Mouse (Mus musculus) megakaryocyte-erythroid progenitor cell, adult 5-6 weeks (primary cell): ENCODE results near the gene Tlr4. TPM values are rescaled to one million over a fixed set of nuclear protein-coding genes. Genes with fewer than 3 reads are reported as not detected.

ENCODE experiments used
- ATAC-seq: replicated peaks from 2 replicates; pipeline ENCODE4 v1.8.0; 2016; ENCODE audit warnings: mild to moderate bottlenecking, inconsistent platforms; ENCODE audit not compliant: severe bottlenecking, poor library complexity, low FRiP score, low TSS enrichment
- total RNA-seq, 2 experiments: library from RNA; stranded (forward) in 1 of 2; stranded (reverse) in 1 of 2; fragments of 200-1000, 215-1000 nt in 1 of 2; fragments of >200 nt in 1 of 2; fragmentation: Nextera tagmentation in 1 of 2; gene quantifications; 2 replicates each; pipeline ENCODE4 v1.2.3; 2014 to 2017

Gene Tlr4
- total RNA-seq (2014; fragmentation: Nextera tagmentation) = not detected in 2 replicates
- total RNA-seq (2017) = 1.4 and 5.7 TPM in 2 replicates

- peak; percentile 55 for ATAC-seq
Observed at GRCm38 (mm10) chr4:66827463-66828162, at the start of gene Tlr4. TSS of gene Tlr4 (plus strand) at chr4:66827584.

GRCm38 (mm10) chr4:66794283-66794682, 33.1 kb upstream of the Tlr4 start:
- no peak for ATAC-seq

GRCm38 (mm10) chr4:66796683-66797082, 30.7 kb upstream of the Tlr4 start:
- ATAC-seq = no peak

- no peak for ATAC-seq
Observed at GRCm38 (mm10) chr4:66804552-66805301, 22.7 kb upstream of the Tlr4 start.

DNA sequence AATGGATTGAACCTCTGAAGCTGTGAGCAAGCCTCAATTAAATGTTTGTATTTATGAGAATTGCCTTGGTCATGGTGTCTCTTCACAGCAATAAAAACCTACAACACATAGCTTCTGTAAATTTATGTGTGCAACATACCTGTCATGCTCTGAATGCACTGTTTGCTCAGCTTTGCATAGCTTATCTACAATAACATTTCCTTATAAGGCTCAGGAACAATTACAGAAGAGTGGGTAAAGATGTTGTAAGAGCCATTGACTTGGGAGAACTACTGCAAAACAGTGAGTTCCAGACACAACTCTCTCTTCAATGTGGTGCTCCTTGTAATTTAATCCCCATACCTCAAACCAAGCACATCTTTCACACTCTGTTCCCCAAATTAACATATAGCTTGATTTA, 21.6 kb upstream of the Tlr4 start:
- no peak for ATAC-seq

GRCm38 (mm10) chr4:66816364-66817026, 10.9 kb upstream of the Tlr4 start:
- ATAC-seq = no peak

DNA sequence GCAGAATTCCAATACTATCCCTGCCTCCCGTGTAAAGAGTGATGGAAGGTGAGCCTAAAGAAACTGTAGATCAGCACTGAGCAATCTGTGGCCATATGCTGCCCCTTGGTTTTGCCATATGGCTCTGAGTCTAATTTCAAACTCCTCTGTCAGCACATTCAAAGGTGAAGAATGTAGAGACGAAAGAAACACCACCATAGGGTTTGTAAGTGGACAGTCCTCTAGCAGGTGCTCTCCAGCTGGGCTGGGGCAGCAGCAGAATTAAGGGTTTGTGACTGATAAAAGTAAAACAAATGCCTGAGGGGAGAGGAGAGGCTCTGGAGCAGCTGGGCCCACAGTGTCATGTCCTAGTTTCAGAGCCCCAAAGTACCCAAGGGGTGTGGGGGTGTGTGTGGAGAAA, 6.2 kb upstream of the Tlr4 start:
- ATAC-seq = no peak

- ATAC-seq = no peak
Observed at GRCm38 (mm10) chr4:66821764-66822163, 5.6 kb upstream of the Tlr4 start.

- ATAC-seq = no peak
Observed at GRCm38 (mm10) chr4:66828163-66828668, 832 bp downstream of the Tlr4 start.

DNA sequence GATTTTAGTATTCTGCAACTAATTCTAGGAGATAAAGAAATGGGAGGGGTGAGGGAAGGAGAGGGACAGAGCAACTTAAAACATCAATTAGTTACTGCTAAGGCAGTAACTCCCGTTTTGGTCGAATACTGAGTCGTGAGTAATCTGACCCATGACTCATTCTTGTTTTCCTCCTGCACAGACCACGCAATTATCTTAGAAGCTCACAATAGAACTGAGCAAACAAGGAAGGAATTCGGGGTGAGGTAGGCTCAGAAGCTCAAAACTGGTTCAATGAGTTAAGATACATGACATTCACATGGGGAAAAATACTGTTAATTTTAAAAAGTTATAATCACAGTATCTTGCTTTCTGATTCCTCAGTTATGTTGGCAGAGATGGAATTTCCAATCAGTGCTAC, 1.3 kb downstream of the Tlr4 start:
- ATAC-seq = no peak

DNA sequence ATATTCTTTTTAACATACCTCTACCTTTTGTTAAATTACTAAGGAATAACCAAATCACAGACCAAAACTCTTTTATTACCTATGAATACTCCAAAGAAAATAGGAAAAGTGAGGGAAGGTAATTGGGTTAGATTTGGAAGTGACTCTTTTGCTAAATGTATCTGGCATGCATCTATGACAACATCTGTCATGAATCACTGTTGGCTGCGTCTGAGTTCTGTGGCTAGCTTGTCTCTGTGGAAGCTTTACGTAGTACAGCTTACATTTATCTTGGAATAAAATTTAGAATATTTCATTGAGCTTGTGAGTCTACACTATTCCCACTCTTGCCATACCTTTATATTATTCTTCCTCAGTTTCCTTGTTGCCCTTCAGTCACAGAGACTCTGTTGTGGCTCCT, 10.7 kb downstream of the Tlr4 start:
- ATAC-seq = no peak

DNA sequence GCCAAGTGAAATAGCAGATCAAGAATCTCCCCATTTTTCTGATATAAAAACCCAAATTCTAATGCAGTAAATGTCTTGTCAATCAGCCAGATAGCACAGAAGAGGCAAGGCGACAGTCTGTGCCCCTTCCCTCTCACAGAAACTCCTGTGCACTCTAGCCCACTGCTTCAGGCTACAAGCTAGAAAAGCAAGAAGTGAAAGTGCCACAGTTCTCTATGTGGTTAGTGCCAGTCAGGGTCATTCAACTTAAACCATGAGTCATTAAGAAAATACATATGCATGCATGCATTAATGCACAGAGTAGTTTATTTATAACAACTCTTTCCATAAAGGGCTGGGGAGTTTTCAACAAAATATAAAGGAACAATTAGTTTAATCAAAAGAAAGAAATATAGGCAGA, 15.9 kb downstream of the Tlr4 start:
- ATAC-seq = no peak

- no peak for ATAC-seq
Observed at GRCm38 (mm10) chr4:66852011-66852410, 24.6 kb downstream of the Tlr4 start.

- no peak for ATAC-seq
Observed at GRCm38 (mm10) chr4:66856992-66857391, 29.6 kb downstream of the Tlr4 start.

GRCm38 (mm10) chr4:66869919-66870318, 42.5 kb downstream of the Tlr4 start:
- ATAC-seq = no peak

GRCm38 (mm10) chr4:66872026-66872425, 44.6 kb downstream of the Tlr4 start:
- ATAC-seq = no peak

DNA sequence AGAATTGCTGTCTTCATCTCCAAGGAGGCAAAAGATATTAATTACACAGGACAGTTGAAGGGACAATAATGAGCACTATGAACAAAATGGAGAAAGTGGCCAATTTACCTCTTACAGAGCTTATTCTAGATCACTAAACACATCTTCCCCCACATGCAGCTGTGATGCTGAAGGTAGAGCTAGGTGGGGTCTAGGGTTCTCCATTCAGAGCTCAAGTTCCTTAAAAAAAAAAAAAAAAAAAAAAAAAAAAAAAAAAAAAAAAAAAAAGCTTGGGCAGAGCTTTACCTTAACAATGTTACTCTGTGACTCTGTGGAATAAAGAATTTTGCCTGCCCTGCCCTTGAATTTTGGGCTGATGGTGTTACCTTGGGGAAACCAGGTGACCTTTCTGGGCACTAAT, 46.0 kb downstream of the Tlr4 start:
- no peak for ATAC-seq

- ATAC-seq = no peak
Observed at GRCm38 (mm10) chr4:66875751-66876150, 48.4 kb downstream of the Tlr4 start.

GRCm38 (mm10) chr4:66877609-66878008, 50.2 kb downstream of the Tlr4 start:
- ATAC-seq = no peak

DNA sequence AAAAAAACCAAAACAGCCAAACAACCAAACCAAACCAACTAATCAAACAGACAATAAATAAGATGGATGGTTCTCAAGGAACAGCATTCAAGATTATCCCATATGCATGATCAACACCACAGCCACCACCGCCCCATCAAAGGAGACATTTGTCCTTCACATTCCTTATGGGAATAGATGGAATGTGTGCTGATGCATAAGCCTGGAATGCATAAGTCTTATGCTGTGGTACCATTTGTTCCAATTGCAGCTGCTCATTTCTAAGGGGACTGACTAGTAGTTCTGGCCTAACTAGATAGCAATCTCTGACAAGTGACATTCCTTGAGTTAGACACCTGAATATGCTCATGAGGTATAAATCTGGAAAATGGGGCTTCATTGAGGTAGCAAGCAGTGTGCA, 54.1 kb downstream of the Tlr4 start:
- ATAC-seq = no peak
